Mouse (Mus musculus) R1 (cell line): Measurements from ENCODE around the gene Lin7b.

Experiments used
- DNase-seq: peaks from one replicate; pipeline ENCODE4 v3.0.0-alpha.2; 2018; ENCODE audit warnings: low read depth, low spot score

The Lin7b gene

GRCm38 (mm10) chr7:45395578-45396336 is 25.4 kb upstream of the Lin7b start, which contains the start of gene Snrnp70:
Gene Snrnp70 (minus strand): TSS chr7:45395742.
- DNase-seq: peak; percentile 100

GRCm38 (mm10) chr7:45395129-45395541 is 24.8 kb upstream of the Lin7b start:
- peak; percentile 94 for DNase-seq

- peak; percentile 66 for DNase-seq
Measured at GRCm38 (mm10) chr7:45386077-45386476, 15.7 kb upstream of the Lin7b start.

- no peak for DNase-seq
Measured at GRCm38 (mm10) chr7:45376057-45376456, 5.7 kb upstream of the Lin7b start.

- DNase-seq: peak; percentile 33
Measured at GRCm38 (mm10) chr7:45374620-45375019, 4.2 kb upstream of the Lin7b start.

- DNase-seq: peak; percentile 54
Measured at GRCm38 (mm10) chr7:45372371-45372770, 2.0 kb upstream of the Lin7b start.

- no peak for DNase-seq
Measured at GRCm38 (mm10) chr7:45369836-45370474, 428 bp downstream of the Lin7b start.

- DNase-seq: no peak
Measured at GRCm38 (mm10) chr7:45369022-45369745, 1.2 kb downstream of the Lin7b start.

- DNase-seq: no peak
Measured at GRCm38 (mm10) chr7:45368178-45368577, 2.2 kb downstream of the Lin7b start.

GRCm38 (mm10) chr7:45367020-45367880 is 3.1 kb downstream of the Lin7b start:
- peak; percentile 97 for DNase-seq

- DNase-seq: no peak
Measured at GRCm38 (mm10) chr7:45366652-45367019, 3.7 kb downstream of the Lin7b start, which contains the start of gene Ppfia3. Gene Ppfia3 (minus strand): TSS chr7:45367019.

GRCm38 (mm10) chr7:45365742-45366651 is 4.4 kb downstream of the Lin7b start:
- DNase-seq: peak; percentile 36

GRCm38 (mm10) chr7:45363983-45364382 is 6.4 kb downstream of the Lin7b start:
- DNase-seq: no peak

GRCm38 (mm10) chr7:45362801-45363200 is 7.6 kb downstream of the Lin7b start:
- DNase-seq: peak; percentile 95

GRCm38 (mm10) chr7:45361243-45361804 is 9.1 kb downstream of the Lin7b start:
- DNase-seq: peak; percentile 100

GRCm38 (mm10) chr7:45360404-45361125 is 9.8 kb downstream of the Lin7b start:
- DNase-seq: peak; percentile 76

GRCm38 (mm10) chr7:45359081-45359480 is 11.3 kb downstream of the Lin7b start:
- DNase-seq: peak; percentile 85

- peak; percentile 34 for DNase-seq
Measured at GRCm38 (mm10) chr7:45356087-45356486, 14.3 kb downstream of the Lin7b start.

GRCm38 (mm10) chr7:45355318-45356020 is 14.9 kb downstream of the Lin7b start:
- peak; percentile 73 for DNase-seq
